Mouse (Mus musculus): ENCODE data around the gene Hoxa2. TPM values are rescaled to one million over a fixed set of nuclear protein-coding genes. Genes with fewer than 3 reads are reported as not detected.

Gene Hoxa2
- polyA plus RNA-seq, 1 experiment = not detected

DNA sequence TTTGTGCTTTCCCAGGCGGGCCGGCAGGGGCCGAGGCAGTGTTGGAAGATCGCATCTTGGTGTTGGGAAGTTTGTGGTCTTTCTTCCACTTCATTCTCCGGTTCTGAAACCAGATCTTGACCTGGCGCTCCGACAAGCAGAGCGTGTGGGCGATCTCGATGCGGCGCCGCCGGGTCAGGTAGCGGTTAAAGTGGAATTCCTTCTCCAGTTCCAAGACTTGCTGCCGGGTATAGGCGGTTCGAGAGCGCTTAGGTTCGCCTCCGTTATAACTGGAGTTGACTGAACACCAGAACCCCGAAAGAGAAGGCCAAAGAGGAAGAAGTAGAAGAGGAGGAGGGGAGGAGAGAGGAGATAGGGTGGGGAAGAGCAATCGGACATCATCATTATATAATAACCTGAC, 25.8 kb upstream of the Hoxa2 start:
- H3K27ac ChIP-seq (ENCODE audit: insufficient read depth, low read depth, low read length) = no peak overlapping the region
- no peak overlapping the region for H3K4me3 ChIP-seq (ENCODE audit: insufficient read depth, low read length)
- TF ChIP-seq CTCF (IDR thresholded peaks at IDR 0.05; ENCODE audit: low read depth, low read length) (no peak), POLR2A (IDR thresholded peaks at IDR 0.05; ENCODE audit: borderline replicate concordance, low read depth, low read length) (no peak)
- peaks cover 5% of the 10 kb centered on the region for H3K4me1 ChIP-seq (ENCODE audit: control insufficient read depth, insufficient read depth, low read length)

DNA sequence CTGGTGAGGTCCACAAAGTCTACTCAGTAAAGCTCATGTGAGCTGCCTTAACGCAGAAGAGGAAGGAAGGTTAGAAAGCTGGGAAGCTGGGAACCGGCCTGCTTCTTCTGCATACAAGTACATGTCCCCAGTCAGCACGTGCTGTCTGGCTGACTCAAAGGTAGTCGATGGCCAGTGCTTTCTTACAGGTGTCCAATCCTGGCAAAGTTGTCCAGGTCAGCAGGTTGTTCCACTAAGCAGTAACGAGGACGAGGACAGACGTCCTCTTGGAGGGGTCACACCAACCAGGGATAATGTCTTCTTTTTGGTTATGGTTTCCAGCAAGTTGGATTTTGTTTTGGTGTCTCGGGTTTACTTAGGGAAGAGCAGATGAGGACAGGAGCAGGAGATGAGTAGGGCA, 25.3 kb upstream of the Hoxa2 start:
- peaks cover 5% of the 10 kb centered on the region for H3K4me1 ChIP-seq (ENCODE audit: control insufficient read depth, insufficient read depth, low read length)
- no peak overlapping the region for H3K4me3 ChIP-seq (ENCODE audit: insufficient read depth, low read length)
- no peak overlapping the region for H3K27ac ChIP-seq (ENCODE audit: insufficient read depth, low read depth, low read length)
- TF ChIP-seq POLR2A (IDR thresholded peaks at IDR 0.05; ENCODE audit: borderline replicate concordance, low read depth, low read length) (no peak), CTCF (IDR thresholded peaks at IDR 0.05; ENCODE audit: low read depth, low read length) (no peak)

DNA sequence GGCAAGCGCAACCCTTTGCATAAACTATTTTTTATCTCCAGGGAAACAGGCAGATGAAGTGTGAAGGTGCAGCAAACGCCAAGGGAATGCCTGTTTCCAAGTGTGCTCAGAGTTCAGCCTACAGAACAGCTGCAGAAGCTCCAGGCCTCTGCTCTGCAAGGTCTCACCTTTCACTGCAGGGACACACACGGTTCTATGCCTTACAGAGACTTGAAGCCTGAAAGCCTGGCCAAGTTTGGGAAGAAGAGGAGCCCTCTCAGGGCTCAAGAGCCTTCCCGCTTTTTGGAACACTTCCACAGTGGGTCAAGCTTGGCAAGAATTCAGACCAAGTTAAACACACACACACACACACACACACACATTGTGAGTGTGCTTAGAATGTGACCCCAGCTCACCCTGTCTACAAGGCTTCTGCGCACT, 24.6 kb upstream of the Hoxa2 start:
- H3K4me3 ChIP-seq (ENCODE audit: insufficient read depth, low read length) = no peak overlapping the region
- H3K4me1 ChIP-seq (ENCODE audit: control insufficient read depth, insufficient read depth, low read length) = peaks cover 5% of the 10 kb centered on the region
- TF ChIP-seq POLR2A (IDR thresholded peaks at IDR 0.05; ENCODE audit: borderline replicate concordance, low read depth, low read length) = no peak
- no peak for TF ChIP-seq CTCF (IDR thresholded peaks at IDR 0.05; ENCODE audit: low read depth, low read length)
- H3K27ac ChIP-seq (ENCODE audit: insufficient read depth, low read depth, low read length) = no peak overlapping the region

DNA sequence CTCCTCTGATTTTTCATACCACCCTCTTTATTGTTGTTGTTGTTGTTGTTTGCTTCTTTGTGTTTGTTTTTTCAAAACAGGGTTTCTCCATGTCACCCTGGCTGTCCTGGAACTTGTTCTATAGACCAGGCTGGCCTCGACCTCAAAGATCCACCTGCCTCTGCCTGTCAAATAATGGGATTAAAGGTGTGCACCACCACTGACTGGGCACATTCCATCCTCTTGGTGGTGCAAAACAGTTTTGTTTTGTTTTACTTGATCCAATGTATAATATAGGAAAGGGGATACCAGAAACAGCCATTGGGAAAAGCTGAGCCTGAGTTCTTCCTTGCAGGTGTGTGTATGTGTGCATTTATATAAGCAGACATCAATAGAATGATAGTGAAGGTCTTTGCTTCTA, 21.9 kb upstream of the Hoxa2 start:
- Histone ChIP-seq H3K27ac (ENCODE audit: insufficient read depth, low read depth, low read length) (no peak overlapping the region), H3K4me3 (ENCODE audit: insufficient read depth, low read length) (no peak overlapping the region), H3K4me1 (ENCODE audit: control insufficient read depth, insufficient read depth, low read length) (no peaks in the 10 kb centered on the region)
- TF ChIP-seq POLR2A (IDR thresholded peaks at IDR 0.05; ENCODE audit: borderline replicate concordance, low read depth, low read length) (no peak), CTCF (IDR thresholded peaks at IDR 0.05; ENCODE audit: low read depth, low read length) (no peak)

DNA sequence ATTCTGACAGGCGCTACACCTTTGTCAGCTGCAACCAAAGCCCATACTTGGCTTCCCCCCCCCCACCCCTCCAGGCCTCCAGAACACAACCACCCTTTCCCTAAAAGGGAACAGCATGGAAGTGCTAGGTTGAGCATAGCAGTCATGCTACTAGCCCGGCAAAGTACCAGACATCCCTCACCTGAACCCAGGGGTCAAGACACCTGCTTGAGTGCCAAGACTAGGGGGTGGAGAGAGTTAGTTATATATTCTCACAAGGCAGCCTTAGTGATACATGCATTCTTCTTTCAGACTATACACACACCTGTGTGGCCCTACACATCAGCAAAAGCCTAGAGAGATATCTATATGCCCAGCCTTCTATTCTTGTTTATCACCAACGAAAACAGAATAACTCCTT, 21.2 kb upstream of the Hoxa2 start:
- H3K27ac ChIP-seq (ENCODE audit: insufficient read depth, low read depth, low read length) = no peak overlapping the region
- no peak overlapping the region for H3K4me3 ChIP-seq (ENCODE audit: insufficient read depth, low read length)
- H3K4me1 ChIP-seq (ENCODE audit: control insufficient read depth, insufficient read depth, low read length) = no peaks in the 10 kb centered on the region
- TF ChIP-seq CTCF (IDR thresholded peaks at IDR 0.05; ENCODE audit: low read depth, low read length) (no peak), POLR2A (IDR thresholded peaks at IDR 0.05; ENCODE audit: borderline replicate concordance, low read depth, low read length) (no peak)

DNA sequence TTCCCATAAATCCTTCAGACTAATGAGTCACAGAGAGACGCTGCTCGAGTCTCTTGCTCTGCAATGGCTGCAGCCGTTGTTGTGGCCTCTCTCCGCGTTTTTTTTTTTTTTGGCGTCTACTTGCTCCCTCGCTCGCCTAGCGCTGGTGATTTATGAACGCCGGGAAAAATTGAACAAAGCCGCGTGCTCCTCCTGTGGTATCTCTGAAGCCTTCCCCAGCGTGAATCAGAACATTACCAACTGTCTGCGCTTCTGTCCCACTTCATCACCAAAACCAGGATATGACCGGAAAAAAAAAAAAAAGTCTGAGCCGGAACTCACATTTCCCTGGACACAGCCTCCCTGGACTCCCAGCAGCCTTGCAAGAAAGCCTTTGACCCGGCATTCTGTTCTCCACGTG, 20.6 kb upstream of the Hoxa2 start:
- TF ChIP-seq CTCF (IDR thresholded peaks at IDR 0.05; ENCODE audit: low read depth, low read length) = no peak
- TF ChIP-seq POLR2A (IDR thresholded peaks at IDR 0.05; ENCODE audit: borderline replicate concordance, low read depth, low read length) = no peak
- Histone ChIP-seq H3K27ac (ENCODE audit: insufficient read depth, low read depth, low read length) (no peak overlapping the region), H3K4me1 (ENCODE audit: control insufficient read depth, insufficient read depth, low read length) (no peaks in the 10 kb centered on the region), H3K4me3 (ENCODE audit: insufficient read depth, low read length) (no peak overlapping the region)

DNA sequence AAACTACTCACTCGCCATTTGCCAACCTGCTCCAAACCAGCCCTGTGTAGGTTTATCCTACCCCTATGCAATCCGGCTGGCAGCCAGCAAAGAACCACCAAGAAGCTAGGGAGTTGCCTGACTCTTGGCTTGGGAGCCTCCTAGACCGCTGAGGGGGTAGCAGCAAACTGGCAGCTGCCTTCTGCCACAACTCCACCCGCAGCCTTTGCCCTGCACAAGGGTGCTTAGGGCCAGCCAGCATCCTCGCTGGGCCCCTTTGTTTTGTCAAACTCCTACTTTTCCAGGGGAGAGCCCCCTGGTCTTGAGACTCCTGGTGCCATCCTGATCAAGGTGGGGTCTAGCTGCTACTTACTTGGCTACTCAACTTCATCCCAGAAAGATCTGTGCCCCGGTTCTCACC, 20.0 kb upstream of the Hoxa2 start:
- H3K4me3 ChIP-seq (ENCODE audit: insufficient read depth, low read length) = no peak overlapping the region
- H3K4me1 ChIP-seq (ENCODE audit: control insufficient read depth, insufficient read depth, low read length) = no peaks in the 10 kb centered on the region
- no peak overlapping the region for H3K27ac ChIP-seq (ENCODE audit: insufficient read depth, low read depth, low read length)
- no peak for TF ChIP-seq CTCF (IDR thresholded peaks at IDR 0.05; ENCODE audit: low read depth, low read length)
- TF ChIP-seq POLR2A (IDR thresholded peaks at IDR 0.05; ENCODE audit: borderline replicate concordance, low read depth, low read length) = no peak

DNA sequence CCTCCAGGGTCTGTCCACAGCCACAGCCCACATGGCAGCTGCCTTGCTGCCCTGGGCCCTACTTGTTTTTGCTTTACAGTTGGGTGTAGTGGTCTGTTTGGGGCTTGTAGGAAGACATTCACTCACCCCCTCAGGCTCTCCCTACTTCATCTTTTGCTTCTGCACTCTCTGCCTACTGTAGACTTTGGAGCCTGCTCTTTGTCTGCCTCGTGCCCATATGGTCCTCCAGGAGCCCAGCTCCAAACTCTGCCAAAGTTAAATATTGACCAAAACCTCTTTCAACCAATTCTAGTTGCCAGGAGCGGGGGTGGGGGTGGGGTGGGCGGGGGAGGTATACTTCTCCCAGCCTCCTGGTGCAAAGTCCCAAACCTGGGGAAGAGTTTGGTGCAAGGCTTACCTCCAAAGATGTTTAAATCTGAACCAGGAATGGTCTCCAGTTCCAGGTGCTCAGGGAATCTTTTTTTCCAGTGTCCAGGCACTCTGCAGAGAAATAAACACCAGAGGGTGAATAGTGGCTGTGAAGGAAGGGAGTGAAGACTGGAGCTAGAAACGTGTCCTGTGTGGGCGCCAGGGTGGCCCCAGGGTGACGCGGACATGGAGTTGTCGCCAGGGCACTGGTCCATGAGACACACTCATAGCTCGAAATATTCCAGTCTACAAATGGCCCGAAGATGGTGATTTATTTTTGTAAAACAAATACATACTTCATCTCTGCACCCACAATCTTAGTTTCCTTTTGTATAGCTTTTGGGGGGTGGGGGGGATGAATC, 18.9 kb upstream of the Hoxa2 start:
- Histone ChIP-seq H3K4me3 (ENCODE audit: insufficient read depth, low read length) (no peak overlapping the region), H3K27ac (ENCODE audit: insufficient read depth, low read depth, low read length) (no peak overlapping the region), H3K4me1 (ENCODE audit: control insufficient read depth, insufficient read depth, low read length) (no peaks in the 10 kb centered on the region)
- TF ChIP-seq CTCF (IDR thresholded peaks at IDR 0.05; ENCODE audit: low read depth, low read length) (no peak), POLR2A (IDR thresholded peaks at IDR 0.05; ENCODE audit: borderline replicate concordance, low read depth, low read length) (no peak)

DNA sequence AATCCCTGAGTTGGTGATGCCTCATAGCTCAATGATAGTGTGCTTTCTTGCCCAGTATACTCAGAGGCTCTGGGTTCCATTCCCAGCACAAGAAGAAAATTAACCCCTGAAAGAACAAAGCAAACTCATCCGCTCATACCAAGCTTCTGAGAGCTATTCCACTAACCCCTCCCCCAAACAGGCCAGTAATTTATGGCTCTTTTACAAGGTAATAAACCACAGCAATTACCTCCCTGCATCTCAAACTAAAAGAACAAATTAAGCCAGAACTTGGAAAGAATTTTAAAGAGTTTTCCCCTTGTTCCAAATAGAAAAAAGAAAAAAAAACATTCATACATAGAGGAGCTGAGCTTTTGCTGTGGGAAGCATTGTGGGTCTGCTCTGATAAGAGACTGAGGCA, 18.2 kb upstream of the Hoxa2 start:
- no peak overlapping the region for H3K4me3 ChIP-seq (ENCODE audit: insufficient read depth, low read length)
- H3K27ac ChIP-seq (ENCODE audit: insufficient read depth, low read depth, low read length) = no peak overlapping the region
- no peaks in the 10 kb centered on the region for H3K4me1 ChIP-seq (ENCODE audit: control insufficient read depth, insufficient read depth, low read length)
- TF ChIP-seq POLR2A (IDR thresholded peaks at IDR 0.05; ENCODE audit: borderline replicate concordance, low read depth, low read length) (no peak), CTCF (IDR thresholded peaks at IDR 0.05; ENCODE audit: low read depth, low read length) (no peak)

DNA sequence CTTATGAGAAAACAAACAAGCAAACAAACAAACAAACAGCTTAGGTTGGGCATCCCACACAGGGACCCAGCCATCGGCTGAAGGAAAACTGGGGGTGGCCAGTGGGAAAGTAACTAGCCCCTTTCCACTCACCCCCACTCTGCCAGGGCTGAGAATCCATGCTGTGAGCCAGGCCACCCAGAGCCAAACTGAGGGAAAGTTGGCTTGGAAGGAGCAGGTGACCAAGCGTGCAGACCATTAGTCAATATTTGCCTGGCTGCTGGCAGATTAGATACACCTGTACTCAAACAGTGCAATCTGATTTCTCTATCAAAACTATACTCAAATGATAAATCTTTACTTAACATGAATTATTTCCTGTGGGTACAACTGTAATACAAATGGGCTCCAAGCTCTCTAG, 17.4 kb upstream of the Hoxa2 start:
- no peaks in the 10 kb centered on the region for H3K4me1 ChIP-seq (ENCODE audit: control insufficient read depth, insufficient read depth, low read length)
- TF ChIP-seq CTCF (IDR thresholded peaks at IDR 0.05; ENCODE audit: low read depth, low read length) (no peak), POLR2A (IDR thresholded peaks at IDR 0.05; ENCODE audit: borderline replicate concordance, low read depth, low read length) (no peak)
- no peak overlapping the region for H3K27ac ChIP-seq (ENCODE audit: insufficient read depth, low read depth, low read length)
- H3K4me3 ChIP-seq (ENCODE audit: insufficient read depth, low read length) = no peak overlapping the region

Data from bone marrow macrophage, adult 2 months (primary cell).